Mouse (Mus musculus): ENCODE data around the gene Rbm44.
A peak's percentile ranks its signal among the peaks of the same experiment; 100 is the strongest.

The Rbm44 gene

DNA sequence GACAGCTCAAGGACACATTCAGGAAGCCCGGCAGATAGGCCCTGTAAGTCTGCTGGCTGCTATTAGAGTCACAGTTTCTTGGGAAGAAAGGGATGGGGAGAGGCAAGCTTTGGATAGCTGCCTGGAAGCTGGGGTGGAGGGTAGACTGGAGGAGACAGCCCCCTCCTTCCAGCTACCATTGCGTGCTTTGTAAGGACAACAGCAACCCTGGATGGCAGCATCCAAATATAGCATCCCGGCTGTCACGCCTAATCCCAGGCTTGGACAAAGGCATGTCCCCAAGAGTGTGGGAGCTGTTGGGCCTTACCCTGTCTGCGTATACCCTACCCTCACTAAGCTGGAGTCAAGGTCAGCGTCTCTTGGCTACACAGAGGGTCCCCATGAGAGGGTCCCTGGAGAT, 64.5 kb downstream of the Rbm44 start:
- peak; percentile 43 for DNase-seq (ENCODE audit: low read depth, low spot score)

- peak; percentile 74 for DNase-seq (ENCODE audit: low read depth, low spot score)
Observed at GRCm38 (mm10) chr1:91209785-91210184, 64.9 kb downstream of the Rbm44 start.

DNA sequence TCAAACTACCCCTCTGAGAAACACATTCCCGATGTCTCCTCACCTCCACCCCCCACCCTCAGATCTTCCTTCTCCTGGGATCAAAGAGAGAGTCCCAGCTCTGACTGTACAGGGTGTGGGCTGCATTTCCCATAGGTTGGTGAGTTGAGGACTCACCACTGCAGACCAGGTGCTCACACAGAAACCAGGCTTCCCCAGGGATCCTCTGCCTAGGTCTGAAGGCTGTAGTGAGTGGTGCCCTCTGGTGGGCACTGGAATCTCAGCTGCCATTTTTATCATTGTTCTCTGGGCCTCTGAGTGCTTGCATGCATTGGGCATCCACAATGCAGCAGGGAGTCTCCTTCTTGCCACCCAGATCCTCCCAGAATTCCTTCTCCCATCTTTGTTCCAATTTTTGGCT, 66.2 kb downstream of the Rbm44 start:
- no peak for DNase-seq (ENCODE audit: low read depth, low spot score)

DNA sequence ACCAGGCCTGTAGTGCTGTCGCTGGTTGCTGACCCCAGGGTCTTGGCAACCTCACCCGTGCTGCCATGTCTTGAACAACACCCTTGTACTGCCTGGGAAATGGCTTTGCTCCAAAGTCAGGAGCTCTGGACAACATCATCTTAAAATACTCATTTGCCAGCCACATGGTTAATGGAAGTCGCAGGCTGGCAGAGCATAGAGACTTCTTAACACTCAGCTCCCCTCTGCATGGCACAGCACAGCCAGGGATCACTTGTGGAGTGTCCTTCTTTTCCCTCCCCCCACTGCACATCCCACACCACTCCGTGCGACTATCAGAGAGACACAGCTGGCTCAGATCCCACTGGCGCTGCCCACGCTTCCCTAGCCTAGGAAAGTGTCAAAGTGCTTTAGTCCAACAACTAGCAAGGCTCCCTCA, 66.7 kb downstream of the Rbm44 start:
- DNase-seq (ENCODE audit: low read depth, low spot score): no peak

DNA sequence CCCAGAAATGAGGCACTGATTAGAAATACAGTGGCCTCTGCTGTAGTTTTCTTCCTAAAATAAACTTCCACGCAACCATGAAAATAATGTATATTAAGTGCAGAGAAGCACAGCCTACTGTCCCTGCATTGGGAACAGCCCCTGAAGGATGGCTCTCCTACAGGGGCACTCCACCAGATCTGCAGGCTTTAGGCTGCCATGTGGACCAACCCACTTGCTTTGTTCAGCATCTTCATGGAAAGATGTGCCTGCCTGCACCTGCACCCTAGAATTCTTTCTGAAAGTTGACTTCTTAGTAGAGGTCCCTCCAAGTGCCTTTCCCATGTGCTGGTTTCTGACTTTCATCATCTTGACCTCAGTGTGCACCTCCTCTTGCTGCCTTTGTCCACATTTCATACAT, 70.4 kb downstream of the Rbm44 start:
- DNase-seq (ENCODE audit: low read depth, low spot score): no peak

DNA sequence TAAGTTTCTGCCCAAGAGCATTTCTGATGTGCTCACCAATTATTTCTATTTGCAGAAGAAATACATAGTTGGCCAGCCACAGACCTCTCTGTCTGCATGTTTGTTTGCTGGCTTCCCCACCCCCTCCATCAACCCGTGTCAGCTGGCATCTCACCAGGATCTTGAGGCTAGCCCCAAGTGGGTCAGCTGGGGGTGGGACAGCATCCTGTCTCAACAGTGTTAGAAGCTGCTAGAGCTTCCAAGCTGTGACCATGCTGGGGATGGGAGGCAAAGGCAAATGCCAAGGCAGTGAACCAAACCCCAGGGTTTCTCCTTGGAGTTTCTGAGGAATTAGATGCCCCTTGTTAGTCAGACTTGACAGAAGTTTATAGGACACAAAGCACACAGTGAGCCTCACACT, 71.1 kb downstream of the Rbm44 start:
- DNase-seq (ENCODE audit: low read depth, low spot score): no peak

- DNase-seq (ENCODE audit: low read depth, low spot score): no peak
Observed at GRCm38 (mm10) chr1:91216504-91217267, 71.8 kb downstream of the Rbm44 start.

- DNase-seq (ENCODE audit: low read depth, low spot score): no peak
Observed at GRCm38 (mm10) chr1:91219641-91220321, 74.9 kb downstream of the Rbm44 start.

DNA sequence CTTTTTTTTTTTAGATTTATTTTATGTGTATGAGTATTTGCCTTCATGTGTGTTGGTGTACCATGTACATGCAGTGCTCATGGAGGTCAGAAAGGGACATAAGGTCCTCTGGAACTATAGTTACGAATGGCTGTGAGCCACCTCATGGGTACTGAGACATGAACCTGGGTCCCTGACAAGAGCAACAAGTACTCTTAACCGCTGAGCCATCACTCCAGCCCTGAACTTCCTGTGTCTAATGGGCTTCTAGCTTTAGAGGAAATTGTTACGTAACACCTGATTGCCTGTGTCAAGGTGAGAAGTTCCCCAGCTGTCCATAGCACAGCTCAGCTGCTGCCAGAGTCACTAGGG, 75.4 kb downstream of the Rbm44 start:
- DNase-seq (ENCODE audit: low read depth, low spot score): no peak

Measured in brain, embryonic 18.5 days (tissue).